Mouse (Mus musculus) olfactory bulb, adult 2 months (tissue): ENCODE measurements around the gene Hnrnpu.

Experiments
- CTCF ChIP-seq: fragments of 200-500 bp; IDR thresholded peaks from 2 replicates; pipeline ENCODE4 v1.5.1; 2012; ENCODE audit warnings: low read depth, mild to moderate bottlenecking, low read length, moderate library complexity; ENCODE audit not compliant: insufficient read depth
- POLR2A ChIP-seq: fragments of 200-500 bp; IDR thresholded peaks from 2 replicates; pipeline ENCODE4 v1.6.1; 2012; ENCODE audit warnings: mild to moderate bottlenecking, low read depth, low read length, moderate library complexity; ENCODE audit not compliant: insufficient read depth

- TF ChIP-seq CTCF (no peak), POLR2A (no peak)
Observed at GRCm38 (mm10) chr1:178351643-178352042, 14.0 kb upstream of the Hnrnpu start.
